Mouse (Mus musculus) testis, postnatal 14 days (tissue): ENCODE results near the gene Tax1bp3.

Experiments used
- DNase-seq: peaks from one replicate; pipeline ENCODE4 v3.0.0; 2021; ENCODE audit warnings: low spot score

Gene Tax1bp3

DNA sequence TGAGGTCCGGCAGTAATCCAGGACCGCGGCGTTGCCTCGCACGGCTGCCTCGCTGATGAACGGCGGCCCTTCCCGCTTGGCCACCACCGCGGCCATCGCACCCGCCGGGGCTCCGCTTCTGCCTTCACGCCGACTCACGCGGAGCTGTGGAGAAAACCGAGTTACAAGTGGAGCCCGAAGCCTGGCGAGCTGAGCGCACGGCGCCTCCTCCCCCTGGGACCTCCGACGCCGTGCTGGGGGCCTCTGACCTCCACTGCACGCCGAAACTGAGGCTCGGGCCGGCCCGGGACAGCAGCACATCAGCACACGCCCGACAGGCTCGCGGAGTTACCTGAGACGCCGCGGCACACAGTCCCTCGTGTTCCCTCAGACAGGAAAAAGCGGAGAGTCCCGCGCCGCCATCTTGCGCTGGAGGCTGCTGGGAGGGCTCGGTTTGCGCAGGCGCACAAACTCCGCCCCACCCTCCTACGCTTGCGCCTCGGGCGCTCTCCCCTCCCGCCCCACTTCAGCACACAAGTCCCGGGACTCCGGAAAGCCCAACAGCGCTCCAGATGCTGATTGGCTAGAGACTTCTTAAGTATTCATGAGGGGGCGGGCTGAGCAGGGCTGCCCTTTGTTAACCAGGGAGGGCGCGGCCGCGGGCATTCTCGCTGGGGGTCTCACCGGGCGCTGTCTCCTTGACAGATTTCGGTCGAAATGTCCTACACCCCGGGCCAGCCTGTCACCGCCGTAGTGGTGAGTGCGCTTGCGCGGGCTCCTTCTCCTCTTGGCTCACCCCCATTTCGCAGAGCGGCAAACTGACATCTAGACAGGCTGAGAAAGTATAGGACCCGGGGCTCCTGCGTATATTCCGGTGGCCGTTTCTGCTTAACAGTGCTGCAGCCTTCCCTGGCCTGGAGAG, at the start of gene Tax1bp3, which contains the start of gene Emc6:
TSS of gene Tax1bp3 (plus strand) at position 476 of the 901 bp plus-strand sequence.
TSS of gene Emc6 (minus strand) at position 430 of the 901 bp plus-strand sequence.
- DNase-seq, result peak; percentile 98

DNA sequence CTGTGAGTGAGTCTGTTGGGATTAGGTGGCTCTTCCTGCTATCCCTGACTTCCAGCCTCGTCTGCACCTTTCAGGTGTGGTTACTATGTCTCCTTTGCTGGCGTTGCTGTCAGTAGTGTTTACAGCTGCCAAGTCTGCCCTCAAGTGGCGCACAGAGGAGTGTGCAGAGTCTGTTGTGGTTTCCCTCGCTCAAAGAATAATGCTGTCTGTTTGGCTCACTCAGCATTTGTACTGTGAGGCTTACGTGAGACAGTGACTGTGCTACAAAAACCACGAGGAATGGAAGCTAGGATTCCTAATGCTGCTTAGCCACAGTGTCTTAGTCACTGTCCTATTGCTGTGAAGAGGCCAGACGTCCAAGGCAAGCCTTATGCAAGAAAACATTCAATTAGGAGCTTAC, 45.9 kb upstream of the Tax1bp3 start:
- no peak for DNase-seq

DNA sequence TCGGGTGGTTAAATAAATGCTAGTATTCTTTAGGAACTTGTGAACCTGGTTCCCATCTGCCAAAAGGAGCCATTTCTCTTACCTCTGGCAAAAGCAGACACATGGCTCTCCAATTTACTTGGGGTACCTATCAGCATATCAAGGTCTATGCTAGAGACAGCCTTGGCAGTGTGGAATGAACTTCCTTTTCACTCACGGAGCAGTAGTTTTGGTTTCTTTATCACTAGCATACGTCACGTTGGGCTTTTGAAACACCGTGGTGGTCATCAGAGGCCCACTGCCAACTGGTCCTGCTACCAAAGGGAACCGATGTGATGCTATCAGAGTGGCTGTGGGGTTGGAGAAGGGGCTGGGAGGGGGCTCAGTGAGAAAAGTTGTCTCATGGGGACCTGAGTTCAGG, 43.9 kb upstream of the Tax1bp3 start:
- DNase-seq, result no peak

DNA sequence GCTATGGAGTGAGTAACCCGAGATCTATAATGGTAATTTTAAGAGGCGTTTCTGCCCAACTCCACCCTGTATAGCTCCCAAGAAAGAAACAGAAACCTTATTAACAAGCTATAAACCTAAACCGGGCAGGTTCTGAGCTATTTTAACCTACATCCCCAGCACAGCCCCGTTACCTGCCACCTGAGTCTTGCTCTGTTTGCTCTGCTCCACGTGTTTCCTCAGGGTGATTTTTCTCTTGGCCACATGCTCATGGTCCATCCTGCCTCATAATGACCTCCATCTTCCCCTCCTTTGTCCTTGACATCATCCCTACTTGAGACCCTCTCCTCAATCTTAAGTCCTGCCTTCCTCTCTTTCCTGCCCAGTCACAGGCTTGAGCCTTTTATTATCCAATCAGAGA, 42.7 kb upstream of the Tax1bp3 start:
- no peak for DNase-seq

DNA sequence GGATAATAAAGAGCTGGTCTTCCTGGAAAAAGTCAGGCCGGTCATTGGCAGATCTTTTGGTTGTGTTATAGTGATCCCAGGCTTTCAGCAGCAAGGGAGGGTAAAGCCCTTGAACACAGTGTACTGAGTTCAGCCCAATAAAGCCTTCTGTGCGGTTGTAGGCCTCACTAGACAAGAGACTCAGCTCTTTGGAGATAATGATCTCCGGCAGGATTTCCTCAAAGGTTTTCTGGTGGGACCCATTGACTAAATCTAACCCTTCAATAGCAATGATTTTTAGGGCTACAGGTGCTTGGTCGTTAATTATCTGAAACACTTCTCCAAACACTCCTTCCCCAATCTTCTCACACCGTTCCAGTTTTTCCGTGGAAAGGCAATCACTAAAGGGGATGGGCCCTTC, 40.3 kb upstream of the Tax1bp3 start:
- no peak for DNase-seq

DNA sequence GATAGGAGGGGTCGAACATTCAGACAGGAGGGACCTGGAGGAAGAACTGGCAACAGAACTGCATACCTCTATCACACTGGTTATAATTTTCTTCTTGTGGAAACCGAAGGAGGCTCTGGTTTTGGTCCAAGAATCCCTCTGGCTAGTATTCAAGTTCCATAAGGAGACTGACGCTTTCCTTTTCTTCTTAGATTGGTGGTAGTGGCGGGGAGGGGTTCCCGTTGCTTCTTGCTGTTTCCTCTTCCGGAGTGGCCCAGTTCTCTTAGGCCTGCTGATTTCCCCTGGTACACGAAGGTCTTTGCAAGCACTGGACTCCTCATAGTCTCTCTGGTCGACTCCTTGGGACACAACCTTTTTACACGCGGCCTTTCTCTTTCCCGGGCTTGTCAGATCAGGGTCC, 39.8 kb upstream of the Tax1bp3 start:
- no peak for DNase-seq

DNA sequence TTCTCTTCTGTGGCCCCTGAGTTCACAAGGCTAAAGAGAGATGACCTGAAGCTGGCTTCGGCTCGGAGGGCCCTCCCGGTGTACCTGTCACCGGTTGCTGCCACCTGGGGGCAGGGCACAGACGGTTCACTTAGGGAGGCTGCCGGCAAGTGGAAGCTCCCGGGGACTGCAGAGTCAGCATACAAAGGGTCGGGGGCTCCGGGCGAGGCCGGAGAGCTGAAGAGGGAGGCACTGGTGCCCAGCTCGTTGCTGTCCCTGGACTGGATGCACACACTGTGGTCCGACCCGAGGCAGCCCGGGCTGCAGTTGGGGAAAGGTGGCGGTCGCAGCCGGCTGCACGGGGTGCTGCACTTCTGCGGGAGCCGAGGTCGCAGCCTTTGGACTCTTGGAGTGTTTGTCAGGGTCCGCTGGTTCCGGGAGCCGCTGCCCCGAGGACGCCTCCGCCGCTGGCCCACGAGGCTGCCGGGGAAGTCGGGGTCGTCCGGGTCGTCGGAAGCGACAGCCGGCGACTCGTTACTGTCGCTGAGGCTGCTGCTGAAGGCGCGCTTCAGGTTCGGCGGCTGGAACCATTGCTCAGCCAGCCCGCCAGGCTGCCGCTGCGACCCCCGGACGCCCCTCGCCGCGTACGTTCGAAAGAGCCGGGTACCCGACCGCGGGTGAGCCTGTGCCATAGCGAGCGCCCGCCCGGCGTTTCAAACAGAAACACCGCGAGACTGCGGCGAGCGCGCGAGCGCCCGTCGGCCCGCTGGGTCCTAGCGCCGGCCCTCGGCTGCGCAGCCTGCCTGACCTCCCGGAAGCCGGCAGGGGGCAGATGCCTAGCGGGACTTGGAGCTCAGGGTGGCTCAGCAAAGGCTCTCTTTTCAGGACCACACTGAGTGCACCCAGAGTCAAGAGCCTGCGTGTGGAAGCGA, 39.0 kb upstream of the Tax1bp3 start, which contains the start of gene Haspin:
TSS of gene Haspin (minus strand) at position 704 of the 911 bp plus-strand sequence.
- DNase-seq, result peak; percentile 91

DNA sequence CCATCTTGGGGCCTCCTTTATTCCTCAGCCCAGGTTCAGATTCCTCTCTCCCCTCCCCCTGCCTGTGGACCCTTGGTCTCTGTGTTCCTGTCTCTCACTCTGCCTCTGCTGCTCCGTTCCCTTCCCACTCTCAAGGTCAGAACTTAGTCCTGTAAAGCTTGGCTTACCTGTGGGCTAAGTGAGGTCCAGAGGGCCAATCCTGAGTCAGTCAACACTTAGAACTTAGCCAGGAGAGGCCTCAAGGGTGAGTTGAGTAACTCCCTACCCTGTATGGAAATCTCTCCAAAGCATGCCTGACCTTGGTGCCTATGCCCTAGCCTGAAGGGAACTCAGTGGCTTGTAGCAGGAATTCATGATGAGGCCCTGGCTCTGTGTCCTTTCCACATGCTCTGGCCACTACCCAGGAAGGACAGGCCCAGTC, 32.6 kb upstream of the Tax1bp3 start:
- no peak for DNase-seq

DNA sequence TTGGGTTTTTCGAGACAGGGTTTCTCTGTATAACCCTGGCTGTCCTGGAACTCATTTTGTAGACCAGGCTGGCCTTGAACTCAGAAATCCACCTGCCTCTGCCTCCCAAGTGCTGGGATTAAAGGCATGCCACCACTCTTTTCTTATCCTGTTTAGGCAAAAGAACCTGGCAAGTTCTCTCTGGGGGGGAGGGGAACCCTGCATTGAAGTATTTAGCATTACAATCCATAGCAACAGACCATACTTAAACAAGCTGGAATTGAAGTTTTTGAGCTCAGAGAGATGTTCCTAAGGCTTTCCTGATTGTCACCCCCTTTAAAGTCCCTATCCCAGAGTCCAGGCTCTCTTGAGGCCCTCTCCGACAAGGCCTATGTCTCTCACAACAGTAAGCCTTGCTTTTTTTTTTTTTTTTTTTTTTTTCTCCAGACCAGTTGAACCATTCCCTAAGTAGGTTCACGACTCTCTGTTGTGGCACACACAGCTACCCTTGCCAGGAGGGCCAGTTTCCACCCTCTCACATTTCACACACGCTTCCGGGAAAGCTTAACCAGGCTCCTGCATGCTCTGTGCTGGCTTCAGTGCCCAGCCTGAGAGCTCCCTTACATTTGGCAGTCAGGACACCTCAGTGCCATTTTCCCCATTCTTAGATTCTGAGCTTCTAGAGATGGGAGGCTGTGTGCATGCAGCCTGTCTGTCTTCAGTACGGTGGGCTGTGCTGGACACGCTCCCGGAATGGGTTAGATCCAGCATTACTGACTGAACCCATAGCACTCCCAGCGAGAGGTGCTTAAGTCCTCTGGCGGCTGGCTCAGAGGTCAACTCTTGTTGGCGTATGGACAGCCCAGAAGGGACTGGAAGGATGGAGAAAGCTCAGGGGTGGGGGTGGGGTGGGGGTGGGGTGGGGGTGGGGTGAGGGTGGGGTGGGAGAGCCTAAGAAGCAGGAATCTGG, 30.6 kb upstream of the Tax1bp3 start:
- DNase-seq, result no peak

DNA sequence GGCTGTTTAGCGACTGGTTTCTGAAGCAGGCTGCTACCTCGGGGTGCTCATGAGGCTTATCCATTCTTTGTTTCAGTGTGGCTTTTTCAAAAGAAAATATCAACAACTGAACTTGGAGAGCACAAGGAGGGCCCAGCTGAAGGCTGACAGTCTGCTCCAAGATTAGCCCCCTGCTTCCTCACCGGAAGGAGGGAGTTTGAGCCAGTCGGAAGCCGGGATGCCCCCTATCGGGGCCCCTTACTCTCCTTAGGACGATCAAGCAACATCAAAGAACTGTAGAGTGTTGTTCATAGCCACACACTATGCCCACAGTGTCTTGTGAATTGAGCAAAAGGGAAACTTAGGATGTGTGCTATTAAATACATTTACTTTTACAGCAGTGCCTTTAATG, 29.9 kb upstream of the Tax1bp3 start:
- no peak for DNase-seq

DNA sequence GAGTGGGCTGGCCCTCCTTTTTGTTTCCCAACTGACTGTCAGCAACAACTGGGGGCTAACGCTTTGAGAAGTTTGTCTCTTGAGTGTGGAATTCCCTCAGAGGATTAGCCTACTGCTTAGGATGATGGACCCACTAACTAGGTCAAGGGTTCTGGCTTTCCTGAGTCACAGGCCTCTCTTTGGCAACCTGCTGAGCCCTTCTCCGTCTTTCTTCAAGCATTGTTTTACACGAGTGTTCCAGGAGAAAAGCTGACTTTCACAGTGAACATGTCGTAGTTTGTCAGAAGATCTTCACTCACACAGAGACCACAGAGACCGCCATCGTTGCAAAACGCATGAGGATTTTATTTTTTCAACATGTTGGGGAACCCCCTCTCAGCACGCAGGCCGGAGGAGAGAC, 28.7 kb upstream of the Tax1bp3 start:
- no peak for DNase-seq

DNA sequence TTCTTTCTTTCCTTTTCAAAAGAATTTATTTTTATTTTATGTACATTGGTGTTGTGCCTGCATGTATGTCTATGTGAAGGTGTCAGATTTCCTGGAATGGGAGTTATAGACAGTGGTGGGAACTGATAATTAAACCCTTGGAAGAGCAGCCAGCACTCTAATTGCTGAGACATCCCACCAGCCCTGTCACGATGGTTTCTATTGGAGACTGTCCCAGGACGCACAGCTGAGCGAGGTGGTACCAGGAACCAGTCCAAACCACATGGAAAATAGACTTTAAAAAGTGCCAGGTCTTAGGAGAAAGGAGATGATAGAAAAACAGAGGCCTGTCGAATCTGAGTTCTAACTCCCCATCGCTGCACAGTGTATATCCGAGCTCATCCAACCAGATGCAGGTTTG, 21.8 kb upstream of the Tax1bp3 start:
- DNase-seq, result no peak

DNA sequence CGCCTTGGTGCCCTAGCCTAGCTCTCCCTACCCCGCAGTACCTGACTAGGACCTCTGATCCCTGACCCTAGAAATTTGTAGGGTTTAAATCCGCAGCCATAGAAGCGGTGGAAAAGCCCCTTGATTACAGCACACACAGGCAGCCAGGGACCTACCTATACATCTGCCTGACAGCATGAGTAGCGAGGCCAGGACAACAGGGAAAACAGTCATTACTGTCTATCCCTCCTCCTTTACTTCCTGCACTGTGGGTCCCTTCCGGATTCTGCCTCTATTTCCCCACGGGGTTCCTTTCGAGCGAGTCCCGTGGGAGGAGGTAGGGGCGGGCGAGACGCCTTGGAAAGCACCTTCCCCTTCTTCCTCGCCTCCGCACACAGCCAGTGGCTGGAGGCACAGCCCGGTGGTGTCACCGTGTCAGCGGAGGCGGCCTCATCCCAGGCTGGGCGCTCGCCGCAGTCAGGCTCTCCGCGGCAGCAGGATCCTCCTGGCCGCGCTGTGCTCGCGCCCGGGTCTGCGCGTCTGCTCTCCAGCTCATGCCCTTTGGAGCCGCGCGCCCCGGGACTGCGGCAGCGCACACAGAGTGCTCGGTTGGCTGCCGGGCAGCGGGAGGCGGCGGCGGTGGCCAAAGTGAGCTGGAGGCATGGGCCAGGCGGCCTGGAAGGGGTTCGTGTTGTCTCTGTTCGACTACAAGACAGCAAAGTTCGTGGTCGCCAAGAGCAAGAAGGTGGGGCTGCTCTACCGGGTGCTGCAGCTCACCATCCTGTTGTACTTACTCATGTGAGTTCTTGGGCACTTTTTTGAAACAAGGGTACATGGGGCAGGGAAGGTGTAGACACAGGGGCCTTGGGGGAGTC, 16.7 kb upstream of the Tax1bp3 start, which contains the start of gene P2rx5:
TSS of gene P2rx5 (plus strand) at position 465 of the 854 bp plus-strand sequence.
- DNase-seq, result no peak

DNA sequence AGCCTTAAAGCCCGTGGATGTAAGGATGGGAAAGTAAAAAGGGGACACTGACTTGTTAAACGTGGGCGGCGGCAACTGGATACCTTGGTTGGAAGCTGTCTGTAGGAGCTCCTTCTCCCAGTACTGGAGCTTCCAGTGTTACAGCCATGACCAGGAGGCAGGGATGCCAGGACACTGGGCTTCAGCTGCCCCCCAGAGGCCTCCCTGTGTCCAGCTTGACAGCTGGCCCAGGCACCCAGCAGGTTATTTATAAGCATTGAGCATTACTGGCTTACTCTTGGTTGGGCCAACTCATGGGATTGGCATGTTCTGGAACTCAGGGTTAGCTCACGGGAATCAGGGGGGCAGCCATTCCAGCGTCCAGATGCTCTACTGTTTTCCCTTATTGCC, 16.1 kb upstream of the Tax1bp3 start:
- no peak for DNase-seq

DNA sequence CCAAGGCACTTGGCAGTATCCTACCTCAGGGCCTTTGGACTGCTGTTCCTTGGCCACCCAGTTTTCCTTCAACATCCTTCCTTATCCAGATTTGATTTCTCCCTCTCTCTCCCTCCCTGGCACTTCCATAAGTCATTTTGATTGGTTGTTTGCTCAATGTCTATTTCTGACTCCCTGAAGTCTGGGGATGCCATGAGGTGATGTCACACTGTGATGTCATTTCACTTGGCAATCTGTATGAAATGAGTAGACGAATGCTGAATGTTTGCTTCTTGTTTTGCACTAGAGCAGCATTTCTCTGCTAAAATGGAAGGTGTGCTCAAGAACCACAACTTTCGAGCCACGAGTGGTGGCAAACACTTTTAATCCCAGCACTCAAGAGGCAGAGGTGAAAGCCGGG, 15.3 kb upstream of the Tax1bp3 start:
- DNase-seq, result no peak

DNA sequence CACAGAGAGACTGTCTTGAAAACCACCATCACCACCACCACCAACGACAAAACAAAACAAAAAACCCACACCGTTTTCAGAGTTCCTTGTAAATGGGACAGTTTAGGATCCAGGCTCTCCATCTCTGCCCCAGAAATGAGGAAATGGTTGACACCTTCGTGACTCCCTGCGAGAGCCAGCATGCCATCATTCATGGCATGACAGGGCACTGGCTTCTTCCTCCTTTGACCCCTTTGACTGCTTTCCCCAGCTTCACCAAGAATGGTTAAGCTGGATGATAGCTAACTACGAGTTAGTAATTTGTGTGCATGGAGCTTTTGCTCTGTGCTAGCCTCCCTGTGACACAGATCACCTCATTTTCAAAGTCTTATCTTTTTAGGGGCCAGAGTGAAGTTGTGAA, 14.6 kb upstream of the Tax1bp3 start:
- no peak for DNase-seq

DNA sequence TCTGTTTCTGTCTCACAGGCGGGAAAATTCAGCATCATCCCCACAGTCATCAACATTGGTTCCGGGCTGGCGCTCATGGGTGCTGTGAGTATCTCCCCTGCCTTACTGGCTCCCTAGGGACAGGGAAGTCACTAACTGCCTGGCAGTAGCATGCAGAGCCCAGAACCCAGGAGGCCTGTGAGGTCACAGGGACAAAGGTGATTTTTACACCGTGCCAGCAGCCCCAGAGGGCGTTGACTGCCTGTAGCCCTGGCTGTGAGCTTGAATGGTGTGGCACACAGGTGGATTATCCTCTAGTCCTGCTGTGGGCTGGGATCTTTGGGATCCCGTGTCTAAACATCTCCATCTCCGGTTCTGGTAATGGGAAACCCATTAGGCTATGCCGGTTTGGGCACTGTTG, 8.8 kb upstream of the Tax1bp3 start:
- no peak for DNase-seq

DNA sequence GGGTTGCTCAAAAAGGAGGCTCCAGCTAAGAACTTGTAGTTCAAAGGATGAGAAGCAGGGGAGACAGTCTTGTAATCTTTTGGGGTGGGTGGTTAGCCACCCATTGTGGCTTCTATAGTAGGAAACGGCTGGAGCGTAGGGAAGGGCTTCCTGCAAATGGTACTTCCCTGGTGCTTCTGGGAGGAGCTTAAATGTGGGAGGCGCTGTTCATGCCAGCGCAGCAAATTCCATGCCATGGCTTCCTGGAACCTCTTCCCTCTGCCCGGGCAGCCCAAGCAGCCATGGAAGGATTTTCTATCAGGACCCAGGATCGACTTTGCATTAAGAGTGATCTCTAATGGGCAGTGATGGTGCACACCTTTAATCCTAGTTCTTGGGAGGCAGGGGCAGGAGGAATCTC, 8.3 kb upstream of the Tax1bp3 start:
- DNase-seq, result no peak

DNA sequence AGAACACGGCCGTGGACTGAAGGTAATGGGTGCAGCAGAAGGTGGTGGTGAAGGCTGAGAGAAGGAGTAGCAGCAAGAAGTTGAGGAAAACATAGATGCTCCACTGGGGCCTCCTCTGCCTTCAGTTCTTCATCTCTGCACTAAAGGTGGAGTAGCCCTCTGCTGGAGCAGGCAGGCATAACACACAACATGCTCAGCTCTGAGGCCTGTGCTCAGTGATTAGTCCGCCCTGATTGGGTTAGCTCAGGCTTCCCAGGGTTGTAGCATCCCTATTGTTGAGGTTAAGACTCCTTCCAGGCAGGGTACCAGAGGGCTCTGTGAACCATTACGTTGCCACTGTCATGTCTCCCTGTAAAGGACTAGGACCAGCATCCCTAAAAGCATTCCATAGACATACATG, 7.7 kb upstream of the Tax1bp3 start:
- DNase-seq, result no peak

DNA sequence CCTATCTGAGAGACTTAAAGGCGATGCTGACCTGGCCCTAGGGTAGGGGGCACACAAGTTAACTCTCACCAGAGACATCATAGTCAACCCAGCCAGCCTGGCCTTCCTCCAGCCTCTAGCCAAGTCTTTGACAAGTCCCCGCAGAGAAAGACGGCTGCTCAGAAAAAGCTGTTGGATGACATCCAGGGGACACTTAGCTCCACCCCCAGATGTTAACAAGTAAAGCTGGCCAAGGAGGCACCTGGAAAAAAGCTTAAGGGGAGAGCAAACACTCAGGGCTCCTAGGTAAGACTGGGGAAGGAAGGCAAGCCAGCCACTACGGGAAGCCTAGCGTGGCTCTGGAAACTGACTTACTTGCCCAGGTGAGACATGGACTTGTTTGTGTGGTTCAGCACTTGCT, 4.7 kb upstream of the Tax1bp3 start:
- DNase-seq, result no peak

DNA sequence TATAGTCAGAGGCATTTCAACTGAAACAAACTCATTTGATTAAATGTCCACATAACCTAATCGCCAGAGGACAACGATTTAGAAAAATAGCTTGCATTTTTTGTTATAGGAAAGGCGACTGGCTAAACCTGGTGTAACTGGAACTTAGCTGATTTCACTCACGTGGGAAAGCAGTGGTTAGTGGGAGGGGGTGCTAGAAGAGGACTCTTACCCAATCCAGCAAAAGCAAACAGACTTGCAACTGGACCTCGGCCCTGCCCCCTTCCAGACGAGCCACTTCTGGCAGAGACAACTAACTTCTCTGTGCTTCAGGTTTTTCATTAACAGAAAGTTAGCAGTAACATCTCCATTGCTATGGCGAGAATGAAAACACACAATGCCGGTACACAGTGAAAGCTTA, 1.3 kb upstream of the Tax1bp3 start:
- DNase-seq, result no peak
